Mouse (Mus musculus) forebrain, embryonic 16.5 days (tissue): ENCODE results near the gene Adck2. TPM values are rescaled to one million over a fixed set of nuclear protein-coding genes. Genes with fewer than 3 reads are reported as not detected.

ENCODE experiments used
- ATAC-seq: fragments of 200-750 bp; cut with Nextera tagmentation; 2 replicates; pipeline ENCODE4 v1.8.0; 2017; ENCODE audit warnings: mild to moderate bottlenecking, moderate library complexity
- H3K27ac ChIP-seq: fragments of 300-500 bp; sonication (generic); 2 replicates; pipeline ENCODE4 v1.5.1; 2014; ENCODE audit warnings: low read length, control low read depth
- H3K27me3 ChIP-seq: fragments of 300-500 bp; sonication (generic); replicated peaks from 2 replicates; pipeline ENCODE4 v1.6.1; 2014; ENCODE audit warnings: low read length; ENCODE audit not compliant: control insufficient read depth, insufficient read depth
- H3K36me3 ChIP-seq: fragments of 300-500 bp; sonication (generic); 2 replicates; pipeline ENCODE4 v1.6.1; 2014; ENCODE audit not compliant: control insufficient read depth, insufficient read depth
- H3K4me1 ChIP-seq: fragments of 300-500 bp; sonication (generic); replicated peaks from 2 replicates; pipeline ENCODE4 v1.6.1; 2014; ENCODE audit warnings: low read length; ENCODE audit not compliant: control insufficient read depth, insufficient read depth
- H3K4me2 ChIP-seq: fragments of 300-500 bp; sonication (generic); 2 replicates; pipeline ENCODE4 v1.6.1; 2014; ENCODE audit warnings: mild to moderate bottlenecking, low read length, control low read depth
- H3K4me3 ChIP-seq: fragments of 300-500 bp; sonication (generic); replicated peaks from 2 replicates; pipeline ENCODE4 v1.5.1; 2014; ENCODE audit warnings: mild to moderate bottlenecking, low read length, control low read depth
- H3K9ac ChIP-seq: fragments of 300-500 bp; sonication (generic); replicated peaks from 2 replicates; pipeline ENCODE4 v1.6.1; 2014; ENCODE audit warnings: low read depth, low read length, control low read depth
- H3K9me3 ChIP-seq: fragments of 300-500 bp; sonication (generic); 2 replicates; pipeline ENCODE4 v1.6.1; 2016; ENCODE audit warnings: low read length; ENCODE audit not compliant: control insufficient read depth
- whole genome bisulfite sequencing: fragments of 180-500 bp; shearing (Covaris S2); extraction: QIAGEN DNeasy Blood & Tissue Kit; methylation state at CpG from one replicate; pipeline ENCODE4 v1.1.7; 2014; 5-methylcytosine and 5-hydroxymethylcytosine counted together
- polyA plus RNA-seq: library from polyadenylated mRNA; unstranded; fragments of >200 nt; fragmentation: Nextera tagmentation; extraction: Ambion mirVana; gene quantifications from 2 replicates; pipeline ENCODE4 v1.2.1, GENCODE M21; 2015

Gene Adck2
- polyA plus RNA-seq, 1 experiment from 2014 or later: 50.3 TPM

DNA sequence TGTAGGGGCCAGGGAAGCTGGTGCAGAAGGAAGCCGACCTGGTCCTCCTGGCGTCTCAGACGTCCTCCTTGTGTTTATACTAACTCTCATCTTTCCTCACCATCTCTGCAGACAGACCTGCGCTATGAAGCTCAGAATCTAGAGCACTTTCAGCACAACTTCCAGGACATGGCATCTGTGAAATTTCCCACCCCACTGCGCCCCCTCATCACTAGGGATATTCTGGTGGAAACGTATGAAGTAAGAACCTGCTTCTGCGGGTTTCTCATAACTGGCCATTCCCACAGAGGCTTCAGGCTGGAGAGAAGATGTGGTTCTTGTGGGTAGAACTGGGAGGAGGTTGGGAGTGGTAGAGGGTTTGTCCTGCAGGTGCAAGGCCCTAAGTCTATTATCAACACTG lies 5.9 kb downstream of the Adck2 start:
- Histone ChIP-seq H3K4me3 (no peak overlapping the region), H3K27me3 (no peaks in the 10 kb centered on the region), H3K9ac (no peak overlapping the region), H3K36me3 (peaks cover 16% of the 10 kb centered on the region), H3K27ac (no peak overlapping the region), H3K9me3 (no peaks in the 10 kb centered on the region), H3K4me1 (peaks cover 6% of the 10 kb centered on the region), H3K4me2 (no peak overlapping the region)
- WGBS: 91% methylated on average over 7 of the region's 7 CpGs
- ATAC-seq: no peak

DNA sequence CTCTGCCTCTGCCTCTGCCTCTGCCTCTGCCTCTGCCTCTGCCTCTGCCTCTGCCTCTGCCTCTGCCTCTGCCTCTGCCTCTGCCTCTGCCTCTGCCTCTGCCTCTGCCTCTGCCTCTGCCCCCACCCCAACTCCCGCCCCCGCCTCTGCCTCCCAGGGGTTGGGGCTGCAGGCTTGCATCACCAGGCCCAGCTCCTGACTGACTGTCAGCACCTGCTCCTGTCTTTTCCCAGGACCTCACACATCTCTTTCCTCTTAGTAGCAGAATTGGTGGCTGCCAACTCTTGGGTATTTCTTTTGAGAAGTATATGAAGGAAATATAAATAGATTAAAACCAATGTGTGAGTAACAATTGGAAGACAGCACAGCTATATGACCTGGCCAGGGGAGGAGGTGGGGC lies 6.9 kb downstream of the Adck2 start:
- Histone ChIP-seq H3K4me3 (no peak overlapping the region), H3K4me2 (no peak overlapping the region), H3K27ac (no peak overlapping the region), H3K9me3 (no peaks in the 10 kb centered on the region), H3K27me3 (no peaks in the 10 kb centered on the region), H3K36me3 (peaks cover 16% of the 10 kb centered on the region), H3K4me1 (no peaks in the 10 kb centered on the region), H3K9ac (no peak overlapping the region)
- no peak for ATAC-seq
- 82% methylated on average over 2 of the region's 2 CpGs for WGBS

GRCm38 (mm10) chr6:39581087-39581784 lies 7.6 kb downstream of the Adck2 start:
- no peak overlapping the region for H3K9ac ChIP-seq
- no peak overlapping the region for H3K4me2 ChIP-seq
- no peaks in the 10 kb centered on the region for H3K27me3 ChIP-seq
- H3K27ac ChIP-seq: no peak overlapping the region
- WGBS: 85% methylated on average over 7 of the region's 7 CpGs
- H3K9me3 ChIP-seq: no peaks in the 10 kb centered on the region
- no peaks in the 10 kb centered on the region for H3K4me1 ChIP-seq
- H3K4me3 ChIP-seq: no peak overlapping the region
- ATAC-seq: no peak
- H3K36me3 ChIP-seq: peaks cover 16% of the 10 kb centered on the region

GRCm38 (mm10) chr6:39585517-39585916 lies 11.8 kb downstream of the Adck2 start, which contains the start of gene Gm42420:
Gene Gm42420, plus strand, starts transcription at chr6:39585753.
- Histone ChIP-seq H3K27ac (no peak within 1 kb of the TSS), H3K4me1 (no peaks in the 10 kb centered on the region), H3K36me3 (peaks cover 26% of the 10 kb centered on the region), H3K9me3 (no peaks in the 10 kb centered on the region), H3K4me3 (no peak within 1 kb of the TSS), H3K27me3 (no peaks in the 10 kb centered on the region), H3K4me2 (no peak within 1 kb of the TSS), H3K9ac (no peak within 1 kb of the TSS)
- no peak for ATAC-seq
- 96% methylated on average over 6 of the region's 6 CpGs for WGBS

- ATAC-seq: no peak
- Histone ChIP-seq H3K4me2 (no peak overlapping the region), H3K4me1 (peaks cover 16% of the 10 kb centered on the region), H3K4me3 (no peak overlapping the region), H3K36me3 (peaks cover 12% of the 10 kb centered on the region; the same call in 1 of the 2 replicates), H3K27me3 (no peaks in the 10 kb centered on the region), H3K27ac (no peak overlapping the region), H3K9ac (no peak overlapping the region), H3K9me3 (no peaks in the 10 kb centered on the region)
- WGBS: 95% methylated on average over 4 of the region's 4 CpGs
These were observed 17.8 kb downstream of the Adck2 start for GRCm38 (mm10) chr6:39591481-39591880.

- under 1% methylated on average over 56 of the region's 56 CpGs for WGBS
- H3K36me3 ChIP-seq: peaks cover 7% of the 10 kb centered on the region
These were observed 18.9 kb downstream of the Adck2 start, which contains the start of gene Ndufb2 for GRCm38 (mm10) chr6:39592401-39593214. Gene Ndufb2, plus strand, starts transcription at chr6:39592574.

DNA sequence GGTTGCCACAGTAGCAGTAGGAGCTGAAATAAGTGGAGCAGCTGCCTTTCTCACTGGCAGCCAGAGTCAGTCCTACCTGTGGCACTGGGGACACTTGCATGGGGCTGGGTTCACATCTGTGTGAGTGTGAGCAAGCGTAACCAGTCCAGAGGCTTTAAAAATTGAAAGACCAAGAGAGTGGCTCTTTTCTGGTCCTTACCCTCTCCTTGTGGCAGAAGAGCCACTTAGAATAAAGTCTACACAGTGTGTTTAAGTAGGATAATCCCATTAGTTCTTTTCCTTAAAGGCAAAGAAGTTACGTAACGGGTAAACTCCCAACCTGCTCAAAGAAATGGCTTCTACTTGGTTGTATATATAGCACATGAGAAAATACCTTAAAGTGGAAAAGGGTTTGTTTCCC lies 27.2 kb downstream of the Adck2 start:
- H3K4me1 ChIP-seq: no peaks in the 10 kb centered on the region
- WGBS: 96% methylated on average over 3 of the region's 3 CpGs
- no peaks in the 10 kb centered on the region for H3K27me3 ChIP-seq
- no peak overlapping the region for H3K9ac ChIP-seq
- peaks cover 20% of the 10 kb centered on the region for H3K36me3 ChIP-seq
- no peak overlapping the region for H3K4me2 ChIP-seq
- no peaks in the 10 kb centered on the region for H3K9me3 ChIP-seq
- no peak overlapping the region for H3K4me3 ChIP-seq
- no peak for ATAC-seq
- H3K27ac ChIP-seq: no peak overlapping the region

More at GRCm38 (mm10) chr6:39592401-39593214, 18.9 kb downstream of the Adck2 start, which contains the start of gene Ndufb2:
- Histone ChIP-seq H3K4me3 (peak within 1 kb of the TSS; percentile 85), H3K4me2 (peak within 1 kb of the TSS; percentile 86), H3K9ac (peak within 1 kb of the TSS; percentile 91), H3K9me3 (no peaks in the 10 kb centered on the region), H3K27me3 (no peaks in the 10 kb centered on the region), H3K4me1 (peaks cover 16% of the 10 kb centered on the region), H3K27ac (peak within 1 kb of the TSS; percentile 94)
- ATAC-seq: peak; percentile 99

DNA sequence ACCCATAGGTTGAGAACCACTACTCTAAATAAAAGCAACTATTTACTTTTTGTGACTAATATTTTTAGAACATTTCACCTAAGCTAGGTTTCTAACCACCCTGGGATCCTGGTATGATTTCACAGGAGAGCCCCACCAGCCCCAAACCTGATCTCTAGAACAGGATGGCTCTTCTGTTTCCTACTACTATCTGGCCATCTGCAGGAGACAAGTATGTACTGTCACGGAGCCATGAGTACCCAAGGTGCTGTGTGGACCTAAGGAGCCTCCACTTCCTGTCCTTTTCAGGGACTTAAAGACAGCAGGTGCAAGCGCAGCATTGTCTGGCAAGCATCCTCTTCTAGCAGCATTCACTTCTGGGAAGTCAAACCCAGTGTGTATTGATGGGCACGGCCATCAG lies 28.2 kb downstream of the Adck2 start:
- H3K4me2 ChIP-seq: no peak overlapping the region
- no peaks in the 10 kb centered on the region for H3K27me3 ChIP-seq
- no peak overlapping the region for H3K27ac ChIP-seq
- ATAC-seq: no peak
- WGBS: 83% methylated on average over 3 of the region's 3 CpGs
- H3K9ac ChIP-seq: no peak overlapping the region
- H3K9me3 ChIP-seq: no peaks in the 10 kb centered on the region
- H3K36me3 ChIP-seq: peaks cover 20% of the 10 kb centered on the region
- no peaks in the 10 kb centered on the region for H3K4me1 ChIP-seq
- H3K4me3 ChIP-seq: no peak overlapping the region

DNA sequence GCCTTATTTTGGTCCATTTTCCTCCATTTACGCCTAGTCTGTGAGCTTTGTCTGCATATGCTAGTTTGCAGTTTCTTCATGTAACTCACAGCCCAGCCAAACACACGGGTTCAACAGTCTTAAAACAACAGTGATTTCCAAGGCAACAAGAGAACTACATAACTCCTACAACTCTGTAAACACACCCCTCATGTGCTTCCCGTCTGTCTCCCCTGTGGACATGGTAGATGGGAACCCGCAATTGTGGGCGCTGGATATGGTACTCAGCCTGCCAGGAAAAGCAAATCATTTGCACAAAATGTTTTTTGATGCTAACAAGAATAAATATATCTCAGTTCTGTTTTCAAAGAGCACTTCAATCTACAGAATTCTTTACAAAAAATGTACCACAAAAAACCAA lies 30.9 kb downstream of the Adck2 start:
- Histone ChIP-seq H3K27ac (no peak overlapping the region), H3K4me1 (no peaks in the 10 kb centered on the region), H3K27me3 (no peaks in the 10 kb centered on the region), H3K4me3 (no peak overlapping the region), H3K4me2 (no peak overlapping the region), H3K36me3 (peaks cover 14% of the 10 kb centered on the region), H3K9ac (no peak overlapping the region), H3K9me3 (no peaks in the 10 kb centered on the region)
- WGBS: 87% methylated on average over 5 of the region's 5 CpGs
- no peak for ATAC-seq
